Mouse (Mus musculus) midbrain, embryonic 16.5 days (tissue): ENCODE data around the gene Nmnat2. TPM values are rescaled to one million over a fixed set of nuclear protein-coding genes. Genes with fewer than 3 reads are reported as not detected.

Source experiments
- ATAC-seq: fragments of 200-750 bp; cut with Nextera tagmentation; 2 replicates; pipeline ENCODE4 v1.8.0; 2017; ENCODE audit warnings: moderate TSS enrichment
- H3K27ac ChIP-seq: fragments of 300-500 bp; sonication (generic); 2 replicates; pipeline ENCODE4 v1.5.1; 2014; ENCODE audit warnings: mild to moderate bottlenecking, low read length, mixed read lengths
- H3K27me3 ChIP-seq: fragments of 300-500 bp; sonication (generic); 2 replicates; pipeline ENCODE4 v1.6.1; 2014; ENCODE audit warnings: low read depth, low read length, mixed read lengths; ENCODE audit not compliant: control insufficient read depth, insufficient read depth
- H3K36me3 ChIP-seq: fragments of 300-500 bp; sonication (generic); 2 replicates; pipeline ENCODE4 v1.6.1; 2014; ENCODE audit warnings: mild to moderate bottlenecking, low read length, moderate library complexity, mixed read lengths; ENCODE audit not compliant: control insufficient read depth, insufficient read depth
- H3K4me1 ChIP-seq: fragments of 300-500 bp; sonication (generic); 2 replicates; pipeline ENCODE4 v1.6.1; 2014; ENCODE audit warnings: mild to moderate bottlenecking, low read length, mixed read lengths; ENCODE audit not compliant: control insufficient read depth, insufficient read depth
- H3K4me2 ChIP-seq: fragments of 300-500 bp; sonication (generic); 2 replicates; pipeline ENCODE4 v1.6.1; 2014; ENCODE audit warnings: mild to moderate bottlenecking, low read length, mixed read lengths
- H3K4me3 ChIP-seq: fragments of 300-500 bp; sonication (generic); 2 replicates; pipeline ENCODE4 v1.5.1; 2014; ENCODE audit warnings: low read depth, mild to moderate bottlenecking, low read length, moderate library complexity, mixed read lengths
- H3K9ac ChIP-seq: fragments of 300-500 bp; sonication (generic); 2 replicates; pipeline ENCODE4 v1.6.1; 2014; ENCODE audit warnings: low read depth, low read length, mixed read lengths
- H3K9me3 ChIP-seq: fragments of 300-500 bp; sonication (generic); replicated peaks from 2 replicates; pipeline ENCODE4 v1.6.1; 2014; ENCODE audit warnings: mild to moderate bottlenecking, low read length, mixed read lengths; ENCODE audit not compliant: control insufficient read depth, poor library complexity, severe bottlenecking
- WGBS: fragments of 180-500 bp; shearing (Covaris S2); extraction: QIAGEN DNeasy Blood & Tissue Kit; methylation state at CpG from one replicate; pipeline ENCODE4 v1.1.7; 2014; 5-methylcytosine and 5-hydroxymethylcytosine counted together
- polyA plus RNA-seq: library from polyadenylated mRNA; unstranded; fragments of >200 nt; fragmentation: Nextera tagmentation; extraction: Ambion mirVana; gene quantifications from 2 replicates; pipeline ENCODE4 v1.2.1, GENCODE M21; 2015

The Nmnat2 gene
- polyA plus RNA-seq, 1 experiment from 2014 or later = 92.9 TPM

DNA sequence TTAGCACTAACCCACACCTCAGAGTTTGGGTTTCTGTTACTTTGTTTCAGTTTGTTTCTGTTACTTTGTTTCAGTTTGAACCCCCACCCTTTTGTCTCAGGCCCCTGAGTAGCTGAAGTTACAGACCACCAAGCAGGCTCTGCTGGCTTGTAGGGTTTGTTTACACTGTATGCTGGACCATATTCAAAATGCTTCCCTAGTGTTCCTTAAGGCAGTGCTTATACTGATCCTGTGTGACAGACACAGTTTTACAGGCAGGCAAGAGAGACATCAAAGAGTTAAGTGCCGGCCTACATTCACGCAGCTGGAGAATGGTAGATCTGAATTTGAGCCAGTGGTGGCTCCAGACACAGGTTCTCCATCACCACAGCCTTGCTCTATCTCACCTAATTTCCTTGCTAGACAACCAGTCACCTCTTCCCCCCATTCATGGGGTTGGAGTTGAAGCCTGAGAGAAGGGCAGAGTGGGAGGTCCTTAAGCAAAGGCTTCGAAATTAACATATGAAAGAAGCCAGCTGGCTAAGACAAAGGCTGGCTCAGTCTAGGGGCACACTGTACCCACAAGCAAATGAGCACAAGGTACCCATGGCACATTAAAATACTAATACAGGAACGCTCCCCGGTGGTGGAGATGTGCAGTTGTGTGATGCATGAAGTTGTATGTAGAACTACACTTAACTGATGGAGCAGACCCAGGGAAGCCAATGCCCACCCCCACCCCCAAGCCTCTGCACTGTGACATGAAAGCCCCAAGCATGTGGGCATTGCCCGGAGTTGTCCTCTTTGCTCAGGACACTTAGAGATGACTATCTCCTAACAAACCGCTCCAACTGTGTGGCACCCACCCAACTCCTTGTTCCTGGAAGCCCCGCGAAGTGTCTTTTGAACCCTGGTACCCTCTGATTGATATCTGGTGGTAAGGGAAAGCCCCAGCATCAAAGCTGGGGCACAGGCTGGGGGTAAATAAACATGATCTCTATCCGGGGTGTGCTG lies 82.9 kb downstream of the Nmnat2 start:
- 52% methylated on average over 10 of the region's 10 CpGs for WGBS
- Histone ChIP-seq H3K36me3 (no peaks in the 10 kb centered on the region), H3K27ac (0 out of 2 replicates have a peak overlapping the region, but pooled peaks have one; percentile 45), H3K4me3 (no peak overlapping the region), H3K9ac (no peak overlapping the region), H3K4me1 (peaks cover 21% of the 10 kb centered on the region), H3K27me3 (no peaks in the 10 kb centered on the region), H3K9me3 (no peaks in the 10 kb centered on the region), H3K4me2 (no peak overlapping the region)
- ATAC-seq = peak; percentile 56

DNA sequence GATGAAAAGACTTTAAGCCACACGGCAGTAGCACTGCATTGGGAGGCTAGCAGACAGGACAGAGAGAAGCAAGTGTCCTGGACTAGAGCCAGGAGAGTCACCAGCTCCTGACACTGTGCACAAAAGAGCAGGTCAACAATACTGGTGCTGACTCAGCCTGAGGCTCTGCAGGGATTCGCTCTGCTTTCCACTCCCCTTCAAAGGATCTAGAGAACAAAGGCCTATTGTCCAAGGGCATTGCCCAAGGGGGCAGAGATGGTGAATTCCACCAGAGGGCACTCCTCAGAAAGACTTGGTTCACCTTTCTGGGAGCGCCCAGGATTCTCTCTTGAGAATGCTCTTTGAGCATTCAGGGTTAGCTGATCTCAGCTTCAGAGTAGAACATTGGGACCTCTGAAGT lies 85.3 kb downstream of the Nmnat2 start:
- Histone ChIP-seq H3K27me3 (no peaks in the 10 kb centered on the region), H3K9me3 (no peaks in the 10 kb centered on the region), H3K4me3 (no peak overlapping the region), H3K4me1 (peaks cover 20% of the 10 kb centered on the region), H3K9ac (no peak overlapping the region), H3K27ac (no peak overlapping the region), H3K36me3 (no peaks in the 10 kb centered on the region), H3K4me2 (no peak overlapping the region)
- ATAC-seq = no peak
- WGBS = 17% methylated on average over 3 of the region's 3 CpGs

DNA sequence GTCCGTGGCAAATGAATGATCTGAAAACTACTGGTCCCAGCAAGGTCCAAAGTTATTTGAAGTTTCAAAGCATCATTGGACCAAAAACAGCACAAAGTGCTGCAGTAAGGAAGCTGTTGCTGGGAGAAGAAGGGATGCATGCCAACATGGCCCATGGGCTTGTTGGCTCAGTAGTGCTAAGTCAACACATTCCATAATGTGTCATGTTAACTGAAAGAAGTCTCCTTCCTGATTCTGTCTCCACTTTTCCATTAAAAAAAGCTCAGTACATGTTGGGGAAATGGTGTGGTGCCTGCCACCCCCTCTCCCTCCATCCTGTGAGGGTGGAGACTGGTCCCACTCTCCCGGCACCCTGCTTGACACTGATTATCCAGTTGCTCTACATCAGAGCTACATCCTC lies 86.3 kb downstream of the Nmnat2 start:
- no peak overlapping the region for H3K9ac ChIP-seq
- H3K4me2 ChIP-seq = no peak overlapping the region
- WGBS = 78% methylated on average over 2 of the region's 2 CpGs
- H3K27me3 ChIP-seq = no peaks in the 10 kb centered on the region
- peaks cover 12% of the 10 kb centered on the region for H3K4me1 ChIP-seq
- H3K27ac ChIP-seq = no peak overlapping the region
- no peak for ATAC-seq
- H3K9me3 ChIP-seq = no peaks in the 10 kb centered on the region
- no peak overlapping the region for H3K4me3 ChIP-seq
- H3K36me3 ChIP-seq = no peaks in the 10 kb centered on the region

DNA sequence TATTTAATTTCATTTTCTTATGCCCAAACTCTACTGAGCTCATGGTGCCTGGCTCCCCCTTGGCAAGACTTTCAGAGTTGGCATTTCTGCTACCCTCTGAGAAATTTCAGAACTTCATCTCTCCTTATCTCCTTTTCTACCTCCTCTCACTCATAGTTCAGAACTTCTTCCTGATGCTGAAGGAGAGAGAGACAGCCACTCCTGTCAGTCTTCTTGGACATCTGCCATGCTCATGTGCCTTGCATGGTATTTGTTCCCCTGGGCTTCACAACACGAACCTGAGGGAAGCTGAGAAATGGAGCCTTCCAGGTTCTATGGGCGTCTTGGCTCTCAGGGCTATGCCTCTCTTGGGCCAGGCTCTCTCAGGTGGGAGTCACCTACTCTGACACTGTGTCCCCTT lies 87.5 kb downstream of the Nmnat2 start:
- H3K4me3 ChIP-seq = no peak overlapping the region
- 70% methylated on average over 2 of the region's 2 CpGs for WGBS
- no peak for ATAC-seq

DNA sequence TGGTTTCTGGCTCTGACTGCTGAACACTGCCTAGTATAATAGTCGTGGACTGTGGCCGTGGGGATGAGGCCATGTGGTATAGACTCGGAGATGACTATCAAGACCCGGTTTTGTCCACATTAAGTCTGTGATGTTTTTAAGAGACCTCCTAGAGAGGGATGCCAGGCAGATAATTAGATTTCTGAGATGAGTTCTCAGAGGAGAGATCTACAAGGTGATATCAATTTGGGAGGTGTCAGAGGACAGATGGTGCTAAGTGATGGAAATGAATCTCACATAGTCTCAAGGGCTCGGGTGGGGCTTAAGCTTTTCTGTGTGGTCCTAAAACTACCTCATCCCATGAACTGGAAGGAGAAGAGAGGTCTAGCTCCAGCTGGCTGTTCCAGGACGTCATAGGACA lies 88.5 kb downstream of the Nmnat2 start:
- Histone ChIP-seq H3K9me3 (no peaks in the 10 kb centered on the region), H3K27me3 (no peaks in the 10 kb centered on the region), H3K4me1 (peaks cover 10% of the 10 kb centered on the region), H3K27ac (no peak overlapping the region), H3K4me3 (no peak overlapping the region), H3K36me3 (no peaks in the 10 kb centered on the region), H3K4me2 (no peak overlapping the region), H3K9ac (no peak overlapping the region)
- WGBS = 26% methylated on average over 6 of the region's 6 CpGs
- ATAC-seq = no peak

More for the DNA sequence above, 87.5 kb downstream of the Nmnat2 start:
- H3K4me1 ChIP-seq = peaks cover 12% of the 10 kb centered on the region
- no peak overlapping the region for H3K27ac ChIP-seq
- no peak overlapping the region for H3K9ac ChIP-seq
- no peaks in the 10 kb centered on the region for H3K27me3 ChIP-seq
- H3K4me2 ChIP-seq = no peak overlapping the region
- no peaks in the 10 kb centered on the region for H3K9me3 ChIP-seq
- no peaks in the 10 kb centered on the region for H3K36me3 ChIP-seq

DNA sequence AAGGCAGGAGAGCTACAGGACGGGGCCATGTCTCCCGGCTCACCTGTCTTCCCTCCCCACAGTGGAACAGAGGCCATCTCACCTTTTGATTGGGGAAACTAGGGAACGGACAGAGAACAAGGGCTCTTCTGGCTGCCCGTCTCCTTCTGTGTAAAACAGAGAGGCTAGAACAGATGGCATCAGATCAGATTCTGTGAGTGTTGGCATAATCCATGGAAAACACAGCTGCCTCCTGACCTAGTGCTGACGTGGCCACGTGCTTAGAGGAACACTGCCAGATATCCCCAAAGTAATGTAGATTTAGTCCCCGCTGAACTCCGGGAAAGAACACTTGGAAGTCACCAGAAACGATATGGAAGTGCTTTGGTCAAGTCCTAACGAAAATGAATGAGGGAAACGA lies 90.6 kb downstream of the Nmnat2 start:
- H3K27me3 ChIP-seq = no peaks in the 10 kb centered on the region
- H3K4me2 ChIP-seq = no peak overlapping the region
- no peak overlapping the region for H3K9ac ChIP-seq
- H3K4me3 ChIP-seq = no peak overlapping the region
- H3K4me1 ChIP-seq = peaks cover 10% of the 10 kb centered on the region
- no peak overlapping the region for H3K27ac ChIP-seq
- no peaks in the 10 kb centered on the region for H3K9me3 ChIP-seq
- no peak for ATAC-seq
- H3K36me3 ChIP-seq = no peaks in the 10 kb centered on the region
- 61% methylated on average over 11 of the region's 11 CpGs for WGBS

DNA sequence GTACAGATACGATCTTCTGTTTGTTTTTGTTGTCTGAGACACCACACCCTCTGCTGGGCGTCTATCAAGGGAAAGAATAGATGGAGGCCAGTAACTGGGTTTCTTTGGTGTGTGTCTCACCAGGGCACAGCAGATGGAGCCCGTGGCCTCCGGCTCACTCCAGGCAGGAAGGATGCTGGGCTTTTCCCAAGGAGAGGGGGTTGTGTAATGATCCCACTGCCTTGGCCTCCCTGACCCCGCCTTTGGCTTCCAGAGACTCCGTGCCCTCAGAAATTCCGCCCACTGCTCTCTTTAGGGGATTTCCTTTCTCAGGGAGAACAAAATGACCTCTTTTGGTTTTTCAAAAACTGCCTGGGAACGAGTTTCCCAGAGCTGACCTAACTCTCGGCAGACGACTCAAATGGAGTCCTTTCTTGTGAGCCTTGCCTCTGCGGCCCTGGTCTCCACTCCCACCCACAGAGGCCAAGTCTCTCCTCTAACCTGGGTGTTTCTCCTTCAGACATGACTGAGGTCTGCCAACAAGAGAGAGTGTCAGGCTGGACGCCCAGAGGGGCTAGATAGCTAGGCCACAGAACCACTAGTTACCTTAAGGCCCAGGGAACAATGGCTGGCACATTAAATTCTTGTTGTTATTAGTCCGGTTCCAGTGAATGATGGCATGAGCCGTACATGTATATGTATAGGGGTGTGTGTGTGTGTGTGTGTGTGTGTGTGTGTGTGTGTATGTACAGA lies 93.5 kb downstream of the Nmnat2 start:
- Histone ChIP-seq H3K4me3 (no peak overlapping the region), H3K4me1 (peaks cover 7% of the 10 kb centered on the region), H3K9me3 (no peaks in the 10 kb centered on the region), H3K9ac (no peak overlapping the region), H3K4me2 (no peak overlapping the region), H3K27ac (no peak overlapping the region), H3K36me3 (no peaks in the 10 kb centered on the region), H3K27me3 (no peaks in the 10 kb centered on the region)
- 22% methylated on average over 14 of the region's 14 CpGs for WGBS
- 0 out of 2 replicates have a peak, but pooled peaks have one; percentile 33 for ATAC-seq

DNA sequence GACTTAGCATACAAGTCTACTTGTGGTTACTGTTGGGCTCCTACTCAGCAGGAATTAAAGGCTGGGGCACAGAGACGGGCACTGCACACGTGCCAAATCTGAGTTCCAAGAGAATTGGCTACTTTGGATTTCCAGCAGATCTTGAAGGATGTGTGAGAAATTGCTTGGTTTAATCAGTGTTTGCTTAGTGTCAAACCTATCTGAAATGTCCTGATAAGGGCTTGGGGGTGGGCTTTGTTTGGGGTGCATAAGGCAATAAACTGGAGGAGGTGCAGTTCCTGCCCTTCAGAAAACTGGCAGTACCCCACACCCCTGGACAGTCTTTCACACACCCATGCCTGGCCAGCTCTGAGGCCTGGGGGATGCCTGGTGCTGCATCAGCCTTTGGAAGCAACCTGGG lies 94.7 kb downstream of the Nmnat2 start:
- H3K27ac ChIP-seq = no peak overlapping the region
- ATAC-seq = no peak
- peaks cover 12% of the 10 kb centered on the region for H3K4me1 ChIP-seq
- H3K9me3 ChIP-seq = no peaks in the 10 kb centered on the region
- no peak overlapping the region for H3K9ac ChIP-seq
- H3K27me3 ChIP-seq = no peaks in the 10 kb centered on the region
- WGBS = 52% methylated on average over 2 of the region's 2 CpGs
- H3K4me2 ChIP-seq = no peak overlapping the region
- H3K4me3 ChIP-seq = no peak overlapping the region
- no peaks in the 10 kb centered on the region for H3K36me3 ChIP-seq

DNA sequence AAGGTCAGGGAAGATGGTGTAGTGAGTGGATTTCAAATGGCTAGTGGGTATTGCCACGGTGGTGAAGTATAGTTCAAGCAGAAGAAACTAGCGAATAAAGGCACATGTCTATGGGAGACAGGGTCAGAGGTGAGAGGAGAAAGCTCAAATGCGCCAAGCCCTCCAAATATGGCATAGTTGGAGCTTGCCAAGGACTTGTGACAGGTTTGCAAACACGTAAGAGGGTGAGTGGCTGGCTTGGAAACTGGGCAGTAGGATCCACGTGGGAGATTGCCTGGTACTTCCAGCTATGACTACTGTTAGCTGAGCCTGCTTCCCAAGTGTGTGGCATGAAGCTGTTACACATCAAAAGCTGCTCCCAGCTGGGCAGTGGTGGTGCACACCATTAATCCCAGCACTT lies 96.7 kb downstream of the Nmnat2 start:
- 85% methylated on average over 5 of the region's 5 CpGs for WGBS
- H3K36me3 ChIP-seq = no peaks in the 10 kb centered on the region
- ATAC-seq = no peak
- H3K27ac ChIP-seq = no peak overlapping the region
- no peak overlapping the region for H3K4me2 ChIP-seq
- no peak overlapping the region for H3K4me3 ChIP-seq
- H3K4me1 ChIP-seq = peaks cover 18% of the 10 kb centered on the region
- no peaks in the 10 kb centered on the region for H3K9me3 ChIP-seq
- no peak overlapping the region for H3K9ac ChIP-seq
- no peaks in the 10 kb centered on the region; the same call in 1 of the 2 replicates for H3K27me3 ChIP-seq
